Mouse (Mus musculus): ENCODE measurements around the gene Ndufb8. TPM values are rescaled to one million over a fixed set of nuclear protein-coding genes. Genes with fewer than 3 reads are reported as not detected.
A peak's percentile ranks its signal among the peaks of the same experiment; 100 is the strongest.

Gene Ndufb8
- polyA plus RNA-seq, 1 experiment from 2014 or later, result 551 TPM

DNA sequence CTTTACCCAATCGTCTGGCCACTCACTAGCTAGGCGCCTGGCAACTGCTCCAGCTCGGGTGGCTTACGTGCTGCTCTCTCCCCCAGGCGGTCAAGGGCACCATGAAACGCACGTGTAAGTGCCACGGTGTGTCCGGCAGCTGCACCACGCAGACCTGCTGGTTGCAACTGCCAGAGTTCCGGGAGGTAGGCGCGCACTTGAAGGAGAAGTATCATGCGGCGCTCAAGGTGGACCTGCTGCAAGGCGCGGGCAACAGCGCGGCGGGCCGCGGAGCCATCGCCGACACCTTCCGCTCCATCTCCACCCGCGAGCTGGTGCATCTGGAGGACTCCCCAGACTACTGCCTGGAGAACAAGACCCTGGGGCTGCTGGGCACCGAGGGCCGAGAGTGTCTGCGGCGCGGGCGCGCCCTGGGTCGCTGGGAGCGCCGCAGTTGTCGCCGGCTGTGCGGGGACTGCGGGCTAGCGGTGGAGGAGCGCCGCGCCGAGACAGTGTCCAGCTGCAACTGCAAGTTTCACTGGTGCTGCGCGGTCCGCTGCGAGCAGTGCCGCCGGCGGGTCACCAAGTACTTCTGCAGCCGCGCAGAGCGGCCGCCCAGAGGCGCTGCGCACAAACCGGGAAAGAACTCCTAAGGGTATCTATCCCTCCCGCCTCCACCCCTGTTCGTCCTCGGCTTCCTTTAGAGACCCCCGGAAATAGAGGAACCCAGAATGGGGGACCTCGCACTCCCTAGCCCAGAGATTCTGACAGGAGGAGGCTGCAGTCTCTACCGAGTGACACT, 43.6 kb downstream of the Ndufb8 start:
- H3K4me3 ChIP-seq (ENCODE audit: low read depth, low read length), result peak overlapping the region; percentile 42
- H3K4me2 ChIP-seq (ENCODE audit: low read depth, severe bottlenecking), result peak overlapping the region; percentile 95
- ATAC-seq (ENCODE audit: insufficient number of reproducible peaks, low FRiP score, low TSS enrichment, low read depth) (no peak), DNase-seq (ENCODE audit: low spot score) (peak; percentile 73)
- H3K4me1 ChIP-seq (ENCODE audit: control insufficient read depth, insufficient read depth, low read length), result peaks cover 10% of the 10 kb centered on the region
- WGBS, result under 1% methylated on average over 66 of the region's 66 CpGs
- no peaks in the 10 kb centered on the region for H3K9me3 ChIP-seq (ENCODE audit: control insufficient read depth, low read length)
- no peak overlapping the region for H3K27ac ChIP-seq (replicated peaks; ENCODE audit: low read depth, low read length)
- H3K9ac ChIP-seq (ENCODE audit: low read length), result peak overlapping the region; percentile 49; the same call in 1 of the 2 replicates
- H3K36me3 ChIP-seq (ENCODE audit: control insufficient read depth, insufficient read depth, low read length), result no peaks in the 10 kb centered on the region
- peaks cover 70% of the 10 kb centered on the region for H3K27me3 ChIP-seq (ENCODE audit: control insufficient read depth, insufficient read depth, low read length)

DNA sequence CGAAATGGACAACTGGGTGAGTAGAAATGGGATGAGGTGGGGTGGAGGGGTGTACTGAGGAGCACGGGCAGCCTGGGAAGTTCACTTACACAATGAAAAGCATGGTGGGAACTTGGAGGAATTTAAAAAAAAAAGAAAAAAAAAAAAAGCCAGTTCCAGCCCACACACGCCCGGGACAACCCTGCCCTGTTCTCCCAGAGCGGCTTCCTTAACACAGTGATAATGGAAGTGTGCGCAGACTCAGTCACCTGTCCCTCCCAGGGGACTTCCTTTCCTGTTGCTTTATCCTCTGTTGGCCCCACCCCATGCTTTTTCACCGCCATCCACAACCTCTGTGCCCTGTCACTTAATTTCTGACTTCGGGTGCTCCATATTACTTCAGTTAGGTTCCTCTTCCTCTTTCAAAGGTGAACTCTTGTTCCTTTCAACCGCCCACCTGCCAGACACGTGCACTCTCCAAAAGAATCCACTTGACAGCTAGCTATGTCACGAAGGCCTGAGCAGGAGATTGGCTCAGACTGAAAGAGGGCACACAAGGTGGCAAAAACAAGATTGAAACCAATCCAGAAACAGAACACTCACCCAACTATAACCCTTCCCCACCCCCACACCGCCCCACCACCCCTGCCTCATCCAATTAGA, 44.6 kb downstream of the Ndufb8 start:
- Histone ChIP-seq H3K9ac (ENCODE audit: low read length) (no peak overlapping the region), H3K4me3 (ENCODE audit: low read depth, low read length) (no peak overlapping the region), H3K27me3 (ENCODE audit: control insufficient read depth, insufficient read depth, low read length) (peaks cover 66% of the 10 kb centered on the region), H3K4me2 (ENCODE audit: low read depth, severe bottlenecking) (peak overlapping the region; percentile 95), H3K27ac (replicated peaks; ENCODE audit: low read depth, low read length) (no peak overlapping the region), H3K4me1 (ENCODE audit: control insufficient read depth, insufficient read depth, low read length) (peaks cover 10% of the 10 kb centered on the region), H3K36me3 (ENCODE audit: control insufficient read depth, insufficient read depth, low read length) (no peaks in the 10 kb centered on the region), H3K9me3 (ENCODE audit: control insufficient read depth, low read length) (no peaks in the 10 kb centered on the region)
- ATAC-seq (ENCODE audit: insufficient number of reproducible peaks, low FRiP score, low TSS enrichment, low read depth) (no peak), DNase-seq (ENCODE audit: low spot score) (no peak)
- 3% methylated on average over 12 of the region's 12 CpGs for WGBS

DNA sequence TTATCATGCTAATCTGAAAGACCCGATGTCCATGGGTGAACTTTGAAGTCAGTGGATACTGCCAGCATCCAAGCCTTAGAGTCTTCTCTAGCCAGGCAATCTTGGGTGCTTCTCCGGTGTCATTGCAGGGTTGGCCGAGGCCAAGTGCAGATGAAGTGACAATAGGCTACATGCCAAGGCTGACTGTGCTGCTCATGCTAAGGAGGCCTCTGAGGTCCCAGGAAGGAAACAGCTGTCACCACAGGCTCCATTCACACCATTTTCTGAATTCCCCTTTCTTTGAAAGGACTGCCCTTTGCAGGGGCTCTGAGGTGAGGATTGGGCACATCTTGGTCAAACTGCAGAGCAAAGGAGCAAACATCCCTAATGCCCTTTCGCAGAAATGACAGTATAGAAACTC, 52.5 kb downstream of the Ndufb8 start:
- ATAC-seq (ENCODE audit: insufficient number of reproducible peaks, low FRiP score, low TSS enrichment, low read depth) (no peak), DNase-seq (ENCODE audit: low spot score) (no peak)
- H3K27ac ChIP-seq (replicated peaks; ENCODE audit: low read depth, low read length), result no peak overlapping the region
- no peaks in the 10 kb centered on the region for H3K27me3 ChIP-seq (ENCODE audit: control insufficient read depth, insufficient read depth, low read length)
- H3K4me3 ChIP-seq (ENCODE audit: low read depth, low read length), result no peak overlapping the region
- no peak overlapping the region for H3K9ac ChIP-seq (ENCODE audit: low read length)
- no peaks in the 10 kb centered on the region for H3K36me3 ChIP-seq (ENCODE audit: control insufficient read depth, insufficient read depth, low read length)
- WGBS, result 77% methylated on average over 4 of the region's 4 CpGs
- no peak overlapping the region for H3K4me2 ChIP-seq (ENCODE audit: low read depth, severe bottlenecking)
- no peaks in the 10 kb centered on the region for H3K4me1 ChIP-seq (ENCODE audit: control insufficient read depth, insufficient read depth, low read length)
- H3K9me3 ChIP-seq (ENCODE audit: control insufficient read depth, low read length), result no peaks in the 10 kb centered on the region

DNA sequence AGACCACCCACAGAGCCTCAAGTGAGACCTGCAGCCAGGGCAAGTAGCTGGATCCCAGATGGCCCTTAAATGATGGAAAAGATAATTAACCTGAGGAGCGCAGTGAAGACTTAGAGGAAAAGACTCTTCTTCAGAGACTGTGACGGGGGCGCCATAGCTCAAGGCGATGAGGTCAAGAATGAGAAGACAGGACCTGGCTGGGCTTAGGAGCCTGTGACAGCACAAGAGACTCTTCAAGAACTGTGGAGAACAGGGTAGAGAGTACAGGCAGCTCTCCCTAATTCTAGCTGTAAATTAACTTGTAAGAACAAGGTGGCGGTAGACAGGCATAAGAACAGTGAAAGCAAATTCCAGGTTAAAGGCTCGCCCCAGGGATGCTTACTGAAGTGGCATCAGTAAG, 53.3 kb downstream of the Ndufb8 start:
- Histone ChIP-seq H3K9ac (ENCODE audit: low read length) (no peak overlapping the region), H3K4me1 (ENCODE audit: control insufficient read depth, insufficient read depth, low read length) (no peaks in the 10 kb centered on the region), H3K27me3 (ENCODE audit: control insufficient read depth, insufficient read depth, low read length) (no peaks in the 10 kb centered on the region), H3K9me3 (ENCODE audit: control insufficient read depth, low read length) (no peaks in the 10 kb centered on the region), H3K4me3 (ENCODE audit: low read depth, low read length) (no peak overlapping the region), H3K36me3 (ENCODE audit: control insufficient read depth, insufficient read depth, low read length) (no peaks in the 10 kb centered on the region), H3K4me2 (ENCODE audit: low read depth, severe bottlenecking) (no peak overlapping the region), H3K27ac (replicated peaks; ENCODE audit: low read depth, low read length) (no peak overlapping the region)
- no peak for ATAC-seq (ENCODE audit: insufficient number of reproducible peaks, low FRiP score, low TSS enrichment, low read depth)
- DNase-seq (ENCODE audit: low spot score), result no peak
- WGBS, result 53% methylated on average over 6 of the region's 6 CpGs

DNA sequence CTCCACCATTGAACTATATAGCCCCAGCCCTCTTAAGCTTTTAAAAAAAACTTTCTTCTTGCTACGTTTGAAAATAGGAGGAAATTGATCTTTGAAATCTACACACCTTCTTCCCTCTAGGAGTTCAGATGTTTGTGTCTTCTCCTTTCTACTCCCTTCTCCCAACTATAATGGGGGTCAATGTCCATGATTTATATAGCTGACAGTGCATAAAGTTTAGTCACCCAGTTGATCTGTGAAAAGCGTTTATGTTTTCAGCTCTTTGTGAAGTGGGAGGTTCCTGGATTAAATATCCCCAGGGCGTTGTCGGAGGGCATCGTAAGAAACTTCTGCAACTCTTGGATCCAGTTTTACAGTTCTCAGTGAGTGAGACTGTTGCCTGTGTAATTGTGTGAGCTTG, 55.0 kb downstream of the Ndufb8 start:
- Histone ChIP-seq H3K27ac (replicated peaks; ENCODE audit: low read depth, low read length) (no peak overlapping the region), H3K9ac (ENCODE audit: low read length) (no peak overlapping the region), H3K27me3 (ENCODE audit: control insufficient read depth, insufficient read depth, low read length) (no peaks in the 10 kb centered on the region), H3K4me1 (ENCODE audit: control insufficient read depth, insufficient read depth, low read length) (no peaks in the 10 kb centered on the region), H3K9me3 (ENCODE audit: control insufficient read depth, low read length) (no peaks in the 10 kb centered on the region), H3K4me3 (ENCODE audit: low read depth, low read length) (no peak overlapping the region), H3K36me3 (ENCODE audit: control insufficient read depth, insufficient read depth, low read length) (no peaks in the 10 kb centered on the region), H3K4me2 (ENCODE audit: low read depth, severe bottlenecking) (no peak overlapping the region)
- 45% methylated on average over 5 of the region's 5 CpGs for WGBS
- no peak for ATAC-seq (ENCODE audit: insufficient number of reproducible peaks, low FRiP score, low TSS enrichment, low read depth)
- DNase-seq (ENCODE audit: low spot score), result no peak

DNA sequence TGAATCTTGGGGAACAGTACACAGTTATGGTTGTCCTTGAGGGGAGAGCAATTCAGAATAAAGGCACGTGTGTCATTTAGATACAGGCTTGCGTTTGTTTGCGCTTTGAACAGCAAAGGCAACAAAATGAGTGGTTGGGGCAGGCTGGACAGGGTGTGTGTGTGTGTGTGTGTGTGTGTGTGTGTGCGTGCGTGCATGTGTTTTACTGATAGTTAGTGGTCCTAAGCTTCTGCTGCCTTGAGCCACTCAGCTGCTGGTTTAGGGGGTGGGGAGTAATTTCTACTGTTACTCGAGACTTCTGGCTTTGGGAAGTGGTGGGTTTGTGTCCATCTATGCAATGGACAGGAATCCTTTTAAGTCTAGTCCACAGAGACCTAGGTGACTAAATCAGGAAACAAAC, 56.3 kb downstream of the Ndufb8 start:
- H3K9me3 ChIP-seq (ENCODE audit: control insufficient read depth, low read length), result no peaks in the 10 kb centered on the region
- no peaks in the 10 kb centered on the region for H3K36me3 ChIP-seq (ENCODE audit: control insufficient read depth, insufficient read depth, low read length)
- H3K9ac ChIP-seq (ENCODE audit: low read length), result no peak overlapping the region
- no peak overlapping the region for H3K4me2 ChIP-seq (ENCODE audit: low read depth, severe bottlenecking)
- H3K27ac ChIP-seq (replicated peaks; ENCODE audit: low read depth, low read length), result no peak overlapping the region
- DNase-seq (ENCODE audit: low spot score) (no peak), ATAC-seq (ENCODE audit: insufficient number of reproducible peaks, low FRiP score, low TSS enrichment, low read depth) (no peak)
- WGBS, result 53% methylated on average over 6 of the region's 6 CpGs
- no peaks in the 10 kb centered on the region for H3K27me3 ChIP-seq (ENCODE audit: control insufficient read depth, insufficient read depth, low read length)
- H3K4me3 ChIP-seq (ENCODE audit: low read depth, low read length), result no peak overlapping the region
- no peaks in the 10 kb centered on the region for H3K4me1 ChIP-seq (ENCODE audit: control insufficient read depth, insufficient read depth, low read length)

Other genes with a start within 250 kb of the Ndufb8 start
- 0.09 TPM in 1 of 2 replicates, not detected in the other for gene Scd4, start 222.3 kb downstream of the Ndufb8 start, polyA plus RNA-seq (2014; fragmentation: Nextera tagmentation; extraction: Ambion mirVana)
- 16.7 and 18.6 TPM in 2 replicates for gene Scd1, start 147.6 kb downstream of the Ndufb8 start, polyA plus RNA-seq (2014; fragmentation: Nextera tagmentation; extraction: Ambion mirVana)
- not detected in 2 replicates for gene Wnt8b, start 62.0 kb downstream of the Ndufb8 start, polyA plus RNA-seq (2014; fragmentation: Nextera tagmentation; extraction: Ambion mirVana)
- 0.24 and 0.33 TPM in 2 replicates for gene Sec31b, start 9.6 kb downstream of the Ndufb8 start, polyA plus RNA-seq (2014; fragmentation: Nextera tagmentation; extraction: Ambion mirVana)
- gene Gm20538, start 2.6 kb downstream of the Ndufb8 start, polyA plus RNA-seq (2014; fragmentation: Nextera tagmentation; extraction: Ambion mirVana), result not detected in 2 replicates
- 26.5 and 34.7 TPM in 2 replicates for gene Hif1an, start 7.4 kb upstream of the Ndufb8 start, polyA plus RNA-seq (2014; fragmentation: Nextera tagmentation; extraction: Ambion mirVana)
- 0.08 and 0.14 TPM in 2 replicates for gene Pax2, start 200.6 kb upstream of the Ndufb8 start, polyA plus RNA-seq (2014; fragmentation: Nextera tagmentation; extraction: Ambion mirVana)